Mouse (Mus musculus) olfactory bulb, adult 2 months (tissue): Measurements from ENCODE around the gene Xrn1.

Source experiments
- CTCF ChIP-seq: fragments of 200-500 bp; IDR thresholded peaks from 2 replicates; pipeline ENCODE4 v1.5.1; 2012; ENCODE audit warnings: low read depth, mild to moderate bottlenecking, low read length, moderate library complexity; ENCODE audit not compliant: insufficient read depth
- POLR2A ChIP-seq: fragments of 200-500 bp; IDR thresholded peaks from 2 replicates; pipeline ENCODE4 v1.6.1; 2012; ENCODE audit warnings: mild to moderate bottlenecking, low read depth, low read length, moderate library complexity; ENCODE audit not compliant: insufficient read depth

DNA sequence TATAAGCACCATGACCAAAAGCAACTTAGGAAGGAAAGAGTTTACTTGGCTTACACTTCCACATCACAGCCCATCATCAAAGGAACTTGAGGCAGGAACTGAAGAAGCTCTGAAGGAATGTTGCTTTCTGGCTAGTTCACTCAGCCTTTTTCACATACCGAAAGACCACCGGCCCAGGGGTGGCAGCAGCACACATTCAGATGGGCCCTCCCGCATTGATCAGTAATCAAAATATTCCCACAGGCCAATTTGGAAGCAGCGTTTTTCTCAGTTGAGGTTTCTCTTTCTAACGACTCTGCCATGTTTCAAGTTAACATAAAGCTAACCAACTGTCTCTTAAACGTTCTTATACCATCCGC, 355 bp upstream of the Xrn1 start:
- TF ChIP-seq CTCF (no peak), POLR2A (no peak)
